Mouse (Mus musculus): ENCODE measurements around the gene Vmn1r60. TPM values are rescaled to one million over a fixed set of nuclear protein-coding genes. Genes with fewer than 3 reads are reported as not detected.
"Not testable (repeated sequence)": the region's sequence is repeated elsewhere in the genome, so short reads cannot be mapped to it uniquely, and the experiment has no call there.

Vmn1r60 gene
- total RNA-seq (2017): 0.12 TPM in 1 of 2 replicates, not detected in the other

- not testable (repeated sequence) for ATAC-seq (ENCODE audit: extremely low read depth, insufficient number of reproducible peaks, low FRiP score, poor library complexity, severe bottlenecking)
These were observed at the start of gene Vmn1r60 for GRCm38 (mm10) chr7:5547217-5547616. TSS of gene Vmn1r60 (minus strand) at chr7:5547317.

GRCm38 (mm10) chr7:5540770-5541436, 6.2 kb downstream of the Vmn1r60 start:
- not testable (repeated sequence) for ATAC-seq (ENCODE audit: extremely low read depth, insufficient number of reproducible peaks, low FRiP score, poor library complexity, severe bottlenecking)

GRCm38 (mm10) chr7:5493856-5494255, 53.3 kb downstream of the Vmn1r60 start, which contains the start of gene Vmn2r28:
TSS of gene Vmn2r28 (minus strand) at chr7:5493956.
- not testable (repeated sequence) for ATAC-seq (ENCODE audit: extremely low read depth, insufficient number of reproducible peaks, low FRiP score, poor library complexity, severe bottlenecking)

Other genes with a start within 250 kb of the Vmn1r60 start
- gene Gm5065, start 196.8 kb downstream of the Vmn1r60 start, total RNA-seq (2017): not detected in 2 replicates
- not detected in 2 replicates for gene Nlrp2, start 196.3 kb downstream of the Vmn1r60 start, total RNA-seq (2017)
- gene Vmn1r58, start 133.9 kb downstream of the Vmn1r60 start, total RNA-seq (2017): not detected in 2 replicates
- not detected in 2 replicates for gene Vmn1r59, start 90.5 kb downstream of the Vmn1r60 start, total RNA-seq (2017)
- not detected in 2 replicates for gene Vmn2r28, start 53.4 kb downstream of the Vmn1r60 start, total RNA-seq (2017)
- not detected in 2 replicates for gene Vmn1r61, start 66.0 kb upstream of the Vmn1r60 start, total RNA-seq (2017)
- gene Vmn1r62, start 126.3 kb upstream of the Vmn1r60 start, total RNA-seq (2017): not detected in 2 replicates